Mouse (Mus musculus) thymus, adult 2 months (tissue): ENCODE measurements at regions not wholly inside any gene's neighbourhood (a gene's known extent, or its start where the extent isn't known, plus 50 kb on each side); places are given as distances from the start of the nearest gene placed in this dataset.

Source experiments
- DNase-seq: peaks from one replicate; pipeline ENCODE4 v3.0.0; 2021
- H3K27ac ChIP-seq: fragments of 200-500 bp; 2 replicates; pipeline ENCODE4 v1.5.1; 2012; ENCODE audit warnings: low read length, control low read depth; ENCODE audit not compliant: control insufficient read depth, insufficient read depth
- H3K27me3 ChIP-seq: fragments of 200-500 bp; 2 replicates; pipeline ENCODE4 v1.6.1; 2012; ENCODE audit warnings: mild to moderate bottlenecking, low read length, moderate library complexity, mixed read lengths; ENCODE audit not compliant: control insufficient read depth, insufficient read depth
- H3K36me3 ChIP-seq: fragments of 200-500 bp; 2 replicates; pipeline ENCODE4 v1.6.1; 2012; ENCODE audit warnings: mild to moderate bottlenecking, low read length, moderate library complexity; ENCODE audit not compliant: control insufficient read depth, insufficient read depth
- H3K4me1 ChIP-seq: fragments of 200-500 bp; replicated peaks from 2 replicates; pipeline ENCODE4 v1.6.1; 2012; ENCODE audit warnings: low read length; ENCODE audit not compliant: control insufficient read depth, insufficient read depth
- H3K4me3 ChIP-seq: fragments of 200-500 bp; 2 replicates; pipeline ENCODE4 v1.5.1; 2012; ENCODE audit warnings: mild to moderate bottlenecking, low read length, control low read depth, moderate library complexity; ENCODE audit not compliant: control insufficient read depth, insufficient read depth
- CTCF ChIP-seq: fragments of 200-500 bp; IDR thresholded peaks from 2 replicates; pipeline ENCODE4 v1.5.1; 2012; ENCODE audit warnings: mild to moderate bottlenecking, control low read depth, low read length, moderate library complexity, borderline replicate concordance; ENCODE audit not compliant: control insufficient read depth, poor library complexity, insufficient read depth; ENCODE audit errors: extremely low read depth
- POLR2A ChIP-seq: fragments of 200-500 bp; IDR thresholded peaks from 2 replicates; pipeline ENCODE4 v1.6.1; 2012; ENCODE audit warnings: mild to moderate bottlenecking, low read length, control low read depth, moderate library complexity; ENCODE audit not compliant: control insufficient read depth, poor library complexity, insufficient read depth; ENCODE audit errors: extremely low read depth
- WGBS: fragments of 180-500 bp; shearing (Covaris S2); methylation state at CpG from one replicate; pipeline ENCODE4 v1.1.7; 2018; 5-methylcytosine and 5-hydroxymethylcytosine counted together

GRCm38 (mm10) chr11:52579764-52580377, 183.6 kb downstream of the 9530068E07Rik start:
- WGBS: 91% methylated on average over 13 of the region's 13 CpGs

DNA sequence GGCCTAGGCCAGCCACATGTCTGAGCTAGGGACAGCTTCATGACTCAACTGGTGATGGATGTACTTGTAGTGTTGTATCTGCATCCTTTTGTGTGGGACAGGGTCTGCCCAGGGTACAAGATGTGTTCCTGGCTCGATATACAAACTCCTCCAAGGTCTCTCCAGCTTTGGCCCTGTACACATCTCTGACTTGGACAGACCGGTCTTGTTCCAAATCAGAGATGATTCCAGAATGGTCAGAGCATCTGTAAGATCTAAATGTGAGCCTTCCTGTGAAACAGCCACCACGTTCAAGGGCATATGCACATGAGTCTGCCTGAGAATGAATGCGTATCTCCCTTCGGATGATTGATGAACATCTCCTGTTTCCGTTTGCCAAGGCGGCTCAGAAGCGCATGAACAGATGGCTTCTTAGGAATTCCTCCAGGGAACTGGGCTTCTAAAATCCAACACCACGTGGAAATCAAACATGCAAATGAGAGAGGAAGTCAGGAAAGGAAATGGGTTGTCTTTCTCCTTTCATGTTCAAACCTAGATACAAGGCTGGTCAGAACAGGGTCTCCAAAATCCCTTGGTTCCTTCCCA, 172.7 kb upstream of the Fstl4 start:
- no peak overlapping the region for H3K27ac ChIP-seq
- H3K4me3 ChIP-seq: no peak overlapping the region
- 88% methylated on average over 9 of the region's 9 CpGs for WGBS
- DNase-seq: no peak
- no peaks in the 10 kb centered on the region for H3K4me1 ChIP-seq
- TF ChIP-seq POLR2A (no peak), CTCF (no peak)
- H3K27me3 ChIP-seq: no peaks in the 10 kb centered on the region
- H3K36me3 ChIP-seq: no peaks in the 10 kb centered on the region

More at GRCm38 (mm10) chr11:52579764-52580377, 183.6 kb downstream of the 9530068E07Rik start:
- TF ChIP-seq CTCF: no peak
- TF ChIP-seq POLR2A: no peak
- no peak for DNase-seq
- Histone ChIP-seq H3K4me1 (no peaks in the 10 kb centered on the region), H3K36me3 (no peaks in the 10 kb centered on the region), H3K4me3 (no peak overlapping the region), H3K27ac (no peak overlapping the region), H3K27me3 (no peaks in the 10 kb centered on the region)

GRCm38 (mm10) chr11:52594092-52594491, 170.3 kb upstream of the Fstl4 start:
- H3K27ac ChIP-seq: no peak overlapping the region
- no peaks in the 10 kb centered on the region for H3K36me3 ChIP-seq
- no peak for DNase-seq
- 73% methylated on average over 4 of the region's 4 CpGs for WGBS
- H3K4me1 ChIP-seq: no peaks in the 10 kb centered on the region
- H3K4me3 ChIP-seq: no peak overlapping the region
- TF ChIP-seq POLR2A: no peak
- no peak for TF ChIP-seq CTCF
- no peaks in the 10 kb centered on the region for H3K27me3 ChIP-seq

DNA sequence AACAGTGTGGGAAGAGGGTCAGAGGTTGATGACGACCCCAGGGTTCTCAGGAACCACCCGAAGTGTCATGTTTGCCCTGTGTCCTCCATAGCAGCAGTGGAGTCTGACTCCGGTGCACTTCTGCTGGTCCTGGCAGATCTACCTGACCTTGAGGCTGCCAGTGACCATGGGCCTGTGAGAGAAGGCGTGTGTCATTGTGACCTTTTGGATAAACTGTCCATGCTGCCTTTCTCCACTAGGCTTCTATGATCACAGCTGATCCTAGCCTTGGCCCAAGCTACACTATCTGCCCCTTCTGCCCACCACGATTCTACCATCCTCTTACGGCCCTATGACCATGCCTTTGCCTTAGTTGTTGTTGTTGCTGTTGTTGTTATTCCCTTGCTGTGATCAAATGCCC, 163.2 kb upstream of the Fstl4 start:
- Histone ChIP-seq H3K36me3 (no peaks in the 10 kb centered on the region), H3K27ac (no peak overlapping the region), H3K4me3 (no peak overlapping the region), H3K4me1 (no peaks in the 10 kb centered on the region), H3K27me3 (no peaks in the 10 kb centered on the region)
- 87% methylated on average over 6 of the region's 6 CpGs for WGBS
- no peak for DNase-seq
- no peak for TF ChIP-seq POLR2A
- no peak for TF ChIP-seq CTCF

GRCm38 (mm10) chr11:52602061-52602561, 162.3 kb upstream of the Fstl4 start:
- TF ChIP-seq CTCF (no peak), POLR2A (no peak)
- no peaks in the 10 kb centered on the region for H3K4me1 ChIP-seq
- H3K4me3 ChIP-seq: no peak overlapping the region
- no peak overlapping the region for H3K27ac ChIP-seq
- WGBS: 92% methylated on average over 15 of the region's 15 CpGs
- DNase-seq: no peak
- H3K27me3 ChIP-seq: no peaks in the 10 kb centered on the region
- H3K36me3 ChIP-seq: no peaks in the 10 kb centered on the region

DNA sequence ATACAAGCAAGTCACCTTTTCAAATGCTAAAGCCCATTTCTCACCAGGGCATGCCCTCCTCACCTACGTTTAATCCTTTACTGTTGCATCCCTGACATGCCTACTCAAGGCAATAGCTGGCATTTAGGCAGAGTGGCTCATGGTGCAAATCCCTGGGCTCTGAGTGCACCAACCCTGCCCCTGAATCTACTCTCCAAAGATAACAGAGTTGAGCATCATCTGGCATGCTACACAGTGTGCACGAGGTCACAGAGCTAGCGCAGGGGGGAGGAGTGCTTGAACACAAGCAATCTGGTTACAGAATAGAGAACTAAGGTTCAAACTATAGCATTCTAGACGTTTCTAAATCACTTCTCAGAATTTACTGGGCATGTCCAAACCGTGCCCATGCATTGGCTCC, 161.6 kb upstream of the Fstl4 start:
- TF ChIP-seq POLR2A (no peak), CTCF (no peak)

DNA sequence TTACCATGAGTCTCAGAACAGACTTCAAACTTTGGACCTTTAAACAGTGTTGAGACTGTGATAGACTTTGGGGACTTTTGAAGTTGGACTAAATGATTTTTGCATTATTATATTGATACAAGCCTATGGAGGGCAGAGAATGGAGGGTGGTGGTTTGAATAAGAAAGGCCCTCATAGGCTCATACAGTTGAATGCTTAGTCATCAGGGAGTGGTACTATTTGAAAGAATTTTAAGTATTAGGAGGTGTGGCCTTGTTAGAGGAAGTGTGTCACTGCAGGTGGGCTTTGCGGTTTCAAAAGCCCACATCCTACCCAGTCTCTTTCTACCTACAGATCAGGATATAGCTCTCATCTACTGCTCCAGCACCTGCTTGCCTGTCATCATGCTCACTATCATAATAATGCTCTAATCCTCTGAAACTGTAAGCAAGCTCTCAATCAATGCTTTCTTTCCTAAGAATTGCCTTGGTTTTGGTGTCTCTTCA, 153.7 kb upstream of the Fstl4 start:
- no peak for TF ChIP-seq POLR2A
- TF ChIP-seq CTCF: no peak
- 68% methylated on average over 1 of the region's 1 CpGs for WGBS
- no peak overlapping the region for H3K4me3 ChIP-seq

More for the DNA sequence above, 161.6 kb upstream of the Fstl4 start:
- no peak overlapping the region for H3K27ac ChIP-seq
- H3K36me3 ChIP-seq: no peaks in the 10 kb centered on the region
- H3K4me1 ChIP-seq: no peaks in the 10 kb centered on the region
- no peaks in the 10 kb centered on the region for H3K27me3 ChIP-seq
- whole genome bisulfite sequencing: 76% methylated on average over 5 of the region's 5 CpGs
- no peak overlapping the region for H3K4me3 ChIP-seq
- no peak for DNase-seq

More for the DNA sequence above, 153.7 kb upstream of the Fstl4 start:
- Histone ChIP-seq H3K36me3 (no peaks in the 10 kb centered on the region), H3K4me1 (no peaks in the 10 kb centered on the region; the same call in 1 of the 2 replicates), H3K27ac (no peak overlapping the region), H3K27me3 (no peaks in the 10 kb centered on the region)
- DNase-seq: no peak
